Mouse (Mus musculus): ENCODE results near the gene Mmp27. TPM values are rescaled to one million over a fixed set of nuclear protein-coding genes. Genes with fewer than 3 reads are reported as not detected.

Mmp27 gene
- total RNA-seq, 2 experiments from 2014 or later: not detected

DNA sequence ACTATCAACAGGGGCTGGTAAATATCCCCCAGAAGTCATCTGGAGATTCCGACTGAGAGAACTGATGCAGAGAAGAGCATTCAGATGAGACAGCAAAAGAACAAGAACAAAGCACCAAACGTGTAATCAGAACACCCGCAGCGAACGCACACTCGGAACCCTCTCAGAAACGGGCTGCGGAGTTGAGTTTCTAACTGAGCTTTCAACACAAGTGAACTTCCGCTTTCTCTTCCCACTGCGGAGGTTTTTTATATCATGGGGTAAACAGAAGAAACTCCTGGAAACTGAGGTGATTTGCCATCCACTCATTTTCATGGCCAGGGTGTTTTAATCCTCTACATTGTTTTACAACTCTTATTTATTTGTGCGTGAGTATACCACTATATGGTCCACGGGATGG is 34.4 kb downstream of the Mmp27 start:
- intact Hi-C loops (cut with DNase I): loop anchor here (5.0 to 10.0 kb wide), 3 partner anchors 469 to 1069 kb away; no protein-coding TSS in a partner anchor
- TF ChIP-seq CTCF (IDR thresholded peaks at IDR 0.05): no peak
- no peak overlapping the region for H3K27ac ChIP-seq
- no peak for DNase-seq (ENCODE audit: extremely low spot score in 1 of 2, low spot score in 2 of 2)
- H3K4me3 ChIP-seq: no peak overlapping the region

- Histone ChIP-seq H3K27ac (no peak overlapping the region), H3K4me3 (no peak overlapping the region)
- TF ChIP-seq CTCF (IDR thresholded peaks at IDR 0.05): no peak
- DNase-seq (ENCODE audit: extremely low spot score in 1 of 2, low spot score in 2 of 2): no peak
- intact Hi-C loops (cut with DNase I): no loop called here
These were observed 51.4 kb downstream of the Mmp27 start for GRCm38 (mm10) chr9:7622582-7622981.

DNA sequence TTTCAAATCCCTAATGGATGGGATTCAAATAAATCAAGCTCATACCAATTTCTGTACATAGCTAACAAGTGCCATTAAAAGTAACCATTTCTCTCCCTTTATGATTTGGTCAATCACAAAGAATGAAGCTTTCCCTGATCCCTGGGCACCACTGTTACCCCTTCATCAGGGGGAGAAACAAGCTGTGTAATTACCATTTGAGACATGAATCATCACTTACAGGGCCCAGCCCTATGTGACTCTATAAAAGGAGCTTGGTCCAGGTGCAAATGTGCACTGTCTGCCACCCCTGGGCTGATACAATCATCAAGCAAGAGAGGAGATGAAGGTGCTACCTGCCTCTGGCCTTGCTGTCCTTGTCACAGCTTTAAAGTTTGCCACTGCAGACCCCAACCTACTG is 56.7 kb downstream of the Mmp27 start, which contains the start of gene Mmp20:
Gene Mmp20, plus strand, starts transcription at position 301 of the 400 bp plus-strand sequence.
- DNase-seq (ENCODE audit: extremely low spot score in 1 of 2, low spot score in 2 of 2): no peak
- Histone ChIP-seq H3K27ac (no peak within 1 kb of the TSS), H3K4me3 (no peak within 1 kb of the TSS)
- no peak for TF ChIP-seq CTCF (IDR thresholded peaks at IDR 0.05)
- intact Hi-C loops (cut with DNase I): no loop called here

Other genes with a start within 250 kb of the Mmp27 start
- gene Mmp12, start 227.0 kb upstream of the Mmp27 start, total RNA-seq (2021): not detected
- not detected for gene Mmp1b, start 183.3 kb upstream of the Mmp27 start, total RNA-seq (2021)
- gene Mmp3, start 125.6 kb upstream of the Mmp27 start, total RNA-seq (2021): not detected
- not detected for gene Mmp10, start 69.0 kb upstream of the Mmp27 start, total RNA-seq (2021)
- under 1 TPM in 1 of 2 experiments, not detected in 1; 0.14 TPM for gene Mmp8, start 12.9 kb upstream of the Mmp27 start, total RNA-seq (2021)
- not detected for gene Mmp20, start 56.8 kb downstream of the Mmp27 start, total RNA-seq (2021)
- not detected for gene Mmp7, start 120.7 kb downstream of the Mmp27 start, total RNA-seq (2021)
- 10 to 100 TPM in 1 of 2 experiments, 1 to 10 TPM in 1; 9.3 to 10.9 TPM for gene Tmem123, start 192.6 kb downstream of the Mmp27 start, total RNA-seq (2021)